Mouse (Mus musculus): ENCODE results near the gene Gm44511. TPM values are rescaled to one million over a fixed set of nuclear protein-coding genes. Genes with fewer than 3 reads are reported as not detected.
A peak's percentile ranks its signal among the peaks of the same experiment; 100 is the strongest.
"Not testable (repeated sequence)": the region's sequence is repeated elsewhere in the genome, so short reads cannot be mapped to it uniquely, and the experiment has no call there.

The Gm44511 gene
- polyA plus RNA-seq, 1 experiment from 2014 or later = not detected

DNA sequence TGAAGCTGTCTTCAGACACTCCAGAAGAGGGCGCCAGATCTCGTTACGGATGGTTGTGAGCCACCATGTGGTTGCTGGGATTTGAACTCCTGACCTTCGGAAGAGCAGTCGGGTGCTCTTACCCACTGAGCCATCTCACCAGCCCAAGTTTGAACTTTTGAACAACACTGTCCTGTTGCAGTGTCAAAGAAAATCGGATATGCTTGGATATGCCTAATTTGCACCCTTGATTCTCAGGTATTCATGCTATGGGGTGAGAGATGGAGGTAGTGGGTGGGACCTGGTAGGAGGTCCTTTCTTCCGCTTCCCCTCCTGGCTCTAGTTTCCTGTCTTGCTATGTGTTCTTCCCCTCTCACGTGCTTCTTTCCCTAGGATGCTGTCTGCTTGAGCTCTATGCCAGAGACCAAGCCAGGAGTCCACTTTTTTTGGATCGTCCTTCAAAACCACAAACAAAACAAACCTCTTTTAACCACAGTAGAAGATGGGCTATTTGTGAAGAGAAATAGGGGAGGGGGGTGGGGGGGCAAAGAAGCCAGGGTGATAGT, 20.0 kb upstream of the Gm44511 start:
- H3K9me3 ChIP-seq (replicated peaks) = no peaks in the 10 kb centered on the region

DNA sequence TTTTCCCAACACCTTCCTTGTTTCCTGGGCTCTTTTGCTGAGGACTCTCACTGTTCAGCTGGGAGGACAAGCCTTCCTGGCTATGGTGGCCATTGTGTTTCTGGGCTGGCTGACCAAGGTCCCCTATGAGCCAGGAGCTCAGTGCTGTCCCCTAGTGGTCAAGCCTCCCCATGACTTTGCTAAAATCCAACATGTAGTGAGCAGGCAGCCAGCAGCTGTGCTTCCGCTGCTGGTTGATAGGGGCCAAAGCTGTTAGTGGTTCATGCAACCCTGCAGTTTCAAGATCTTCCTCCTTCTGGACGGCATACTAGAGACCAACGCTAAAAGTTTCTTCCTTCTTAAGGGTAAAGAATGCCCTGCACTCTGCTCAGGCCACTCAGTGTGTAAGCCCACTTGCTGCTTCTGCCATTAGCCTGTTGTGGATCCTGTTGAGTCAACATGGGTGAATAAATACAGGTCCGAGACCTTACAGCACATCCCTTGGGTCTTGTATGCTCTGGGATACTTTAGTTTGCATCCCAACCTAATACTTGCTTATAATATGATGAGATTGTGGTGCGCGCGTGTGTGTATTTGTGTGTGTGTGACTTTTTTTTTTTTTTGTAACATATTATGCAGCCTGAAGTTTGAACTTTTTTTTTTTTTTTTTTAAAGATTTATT, 19.3 kb upstream of the Gm44511 start:
- WGBS = 41% methylated on average over 7 of the region's 7 CpGs
- no peaks in the 10 kb centered on the region for H3K36me3 ChIP-seq
- H3K9me3 ChIP-seq (replicated peaks) = no peaks in the 10 kb centered on the region
- peak; percentile 90 for DNase-seq (ENCODE audit: low spot score)
- H3K27me3 ChIP-seq (ENCODE audit: low read depth, poor library complexity, severe bottlenecking) = no peaks in the 10 kb centered on the region
- H3K27ac ChIP-seq = 0 out of 2 replicates have a peak overlapping the region, but pooled peaks have one; percentile 21
- H3K4me3 ChIP-seq = peak overlapping the region; percentile 30
- peaks cover 19% of the 10 kb centered on the region for H3K4me1 ChIP-seq

More for the DNA sequence above, 20.0 kb upstream of the Gm44511 start:
- no peak for DNase-seq (ENCODE audit: low spot score)
- Histone ChIP-seq H3K36me3 (no peaks in the 10 kb centered on the region), H3K4me3 (no peak overlapping the region), H3K4me1 (peaks cover 19% of the 10 kb centered on the region), H3K27me3 (ENCODE audit: low read depth, poor library complexity, severe bottlenecking) (no peaks in the 10 kb centered on the region), H3K27ac (no peak overlapping the region)
- WGBS = 68% methylated on average over 8 of the region's 9 CpGs

DNA sequence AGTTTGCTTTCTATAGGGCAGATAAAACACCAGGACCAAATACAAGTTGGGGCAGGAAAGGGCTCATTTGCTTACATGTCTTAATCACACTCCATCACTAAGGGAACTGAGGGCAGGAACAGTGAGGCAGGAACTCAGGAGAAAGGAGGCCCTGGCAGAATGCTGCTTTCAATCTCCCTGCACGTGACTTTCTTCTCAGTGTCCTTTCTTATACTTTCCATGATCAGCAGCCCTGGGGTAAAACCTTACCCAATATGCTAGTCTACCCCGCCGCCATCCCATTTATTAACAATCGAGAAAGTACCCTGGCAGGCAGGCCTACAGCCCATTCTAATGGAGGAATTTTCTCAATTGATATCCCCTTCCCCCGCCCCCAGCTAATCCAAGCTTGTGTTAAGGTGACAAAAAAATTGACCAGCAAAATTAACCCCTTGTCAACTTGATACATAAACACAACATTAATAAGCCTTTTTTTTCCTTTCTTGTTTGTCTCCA, 18.5 kb upstream of the Gm44511 start:
- DNase-seq (ENCODE audit: low spot score) = peak; percentile 30
- no peaks in the 10 kb centered on the region for H3K9me3 ChIP-seq (replicated peaks)

DNA sequence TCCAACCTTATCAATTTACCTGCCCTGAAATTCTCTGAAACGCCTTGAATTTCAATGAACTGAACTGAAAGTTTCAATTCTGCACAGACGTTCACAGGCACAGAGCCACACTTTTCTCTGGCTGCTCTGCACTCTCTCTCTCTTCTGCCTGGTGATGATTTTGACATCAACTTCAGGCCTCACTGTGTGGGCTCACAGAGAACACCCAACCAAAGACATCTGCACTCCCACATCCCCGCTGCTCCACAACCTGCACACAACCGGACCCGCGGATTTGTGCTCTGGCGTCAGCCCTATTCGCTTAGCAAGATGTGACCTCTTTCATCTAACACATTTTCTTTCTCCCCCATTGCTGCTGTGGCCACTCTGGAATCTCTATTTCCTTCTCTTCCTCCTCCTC, 18.0 kb upstream of the Gm44511 start:
- peak; percentile 33 for DNase-seq (ENCODE audit: low spot score)
- Histone ChIP-seq H3K27ac (no peak overlapping the region), H3K36me3 (no peaks in the 10 kb centered on the region), H3K4me3 (peak overlapping the region; percentile 90), H3K4me1 (peaks cover 19% of the 10 kb centered on the region), H3K9me3 (replicated peaks) (no peaks in the 10 kb centered on the region), H3K27me3 (ENCODE audit: low read depth, poor library complexity, severe bottlenecking) (no peaks in the 10 kb centered on the region)
- 39% methylated on average over 8 of the region's 8 CpGs for WGBS

More for the DNA sequence above, 18.5 kb upstream of the Gm44511 start:
- Histone ChIP-seq H3K4me1 (peaks cover 19% of the 10 kb centered on the region), H3K4me3 (peak overlapping the region; percentile 90; the same call in 1 of the 2 replicates), H3K36me3 (no peaks in the 10 kb centered on the region), H3K27me3 (ENCODE audit: low read depth, poor library complexity, severe bottlenecking) (no peaks in the 10 kb centered on the region), H3K27ac (no peak overlapping the region)
- WGBS = 89% methylated on average over 5 of the region's 5 CpGs

DNA sequence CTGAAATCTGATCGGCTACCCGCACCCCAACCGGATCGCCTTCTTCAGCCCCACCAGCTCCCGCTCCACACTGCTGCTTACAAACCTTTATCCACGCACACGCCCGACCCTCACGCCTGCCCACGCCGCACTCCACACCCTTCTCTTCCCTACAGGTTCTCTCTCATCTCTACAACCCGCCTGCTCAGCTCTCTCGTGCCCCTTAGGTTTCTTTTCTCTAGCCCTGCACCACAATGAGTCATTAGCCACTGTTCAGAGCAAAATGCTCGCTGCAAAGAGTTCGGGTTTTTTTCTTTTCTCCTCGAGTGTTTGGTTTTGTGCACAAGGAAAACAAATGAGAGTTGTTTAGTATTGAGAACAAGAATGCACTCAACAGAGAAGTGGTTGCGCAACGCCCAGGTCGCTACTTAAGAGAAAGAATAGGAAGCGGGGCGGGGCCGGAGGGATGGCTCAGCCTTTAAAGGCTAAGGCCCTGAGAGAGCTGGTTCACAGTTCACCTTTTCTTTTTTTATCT, 17.4 kb upstream of the Gm44511 start:
- peak; percentile 63 for DNase-seq (ENCODE audit: low spot score)
- Histone ChIP-seq H3K27me3 (ENCODE audit: low read depth, poor library complexity, severe bottlenecking) (no peaks in the 10 kb centered on the region), H3K4me3 (peak overlapping the region; percentile 90), H3K27ac (peak overlapping the region; percentile 84), H3K4me1 (peaks cover 19% of the 10 kb centered on the region), H3K36me3 (no peaks in the 10 kb centered on the region), H3K9me3 (replicated peaks) (no peaks in the 10 kb centered on the region)
- under 1% methylated on average over 22 of the region's 22 CpGs for WGBS

DNA sequence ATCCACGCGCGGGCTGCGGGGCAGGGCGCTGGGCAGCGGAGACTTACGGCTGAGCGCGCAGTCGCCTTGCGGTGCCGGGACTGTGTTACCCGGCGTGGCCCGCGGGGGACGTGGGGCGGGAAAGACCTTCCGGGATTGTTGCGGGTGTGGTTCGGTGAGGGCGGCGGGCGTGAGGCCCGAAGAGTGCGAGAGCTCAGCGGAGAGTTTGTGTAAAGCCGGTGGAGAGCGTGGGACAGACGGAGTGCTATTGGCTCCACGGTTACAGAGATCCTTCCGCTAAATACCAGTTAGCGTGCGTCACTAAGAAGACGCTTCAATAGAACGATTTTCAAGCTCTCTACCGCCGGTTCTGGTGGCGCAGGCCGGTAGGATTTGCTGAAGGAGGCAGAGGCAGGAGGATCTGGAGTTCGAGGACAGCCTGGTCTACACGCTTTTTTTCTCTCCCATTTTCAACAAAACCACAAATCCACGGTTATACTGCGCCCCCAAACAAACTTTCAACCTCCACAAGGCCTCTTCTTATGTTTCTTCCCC, 16.9 kb upstream of the Gm44511 start:
- WGBS = under 1% methylated on average over 44 of the region's 44 CpGs
- H3K9me3 ChIP-seq (replicated peaks) = no peaks in the 10 kb centered on the region
- H3K4me3 ChIP-seq = peak overlapping the region; percentile 90
- H3K27me3 ChIP-seq (ENCODE audit: low read depth, poor library complexity, severe bottlenecking) = no peaks in the 10 kb centered on the region
- H3K36me3 ChIP-seq = no peaks in the 10 kb centered on the region
- H3K4me1 ChIP-seq = peaks cover 19% of the 10 kb centered on the region
- H3K27ac ChIP-seq = peak overlapping the region; percentile 84
- peak; percentile 94 for DNase-seq (ENCODE audit: low spot score)

DNA sequence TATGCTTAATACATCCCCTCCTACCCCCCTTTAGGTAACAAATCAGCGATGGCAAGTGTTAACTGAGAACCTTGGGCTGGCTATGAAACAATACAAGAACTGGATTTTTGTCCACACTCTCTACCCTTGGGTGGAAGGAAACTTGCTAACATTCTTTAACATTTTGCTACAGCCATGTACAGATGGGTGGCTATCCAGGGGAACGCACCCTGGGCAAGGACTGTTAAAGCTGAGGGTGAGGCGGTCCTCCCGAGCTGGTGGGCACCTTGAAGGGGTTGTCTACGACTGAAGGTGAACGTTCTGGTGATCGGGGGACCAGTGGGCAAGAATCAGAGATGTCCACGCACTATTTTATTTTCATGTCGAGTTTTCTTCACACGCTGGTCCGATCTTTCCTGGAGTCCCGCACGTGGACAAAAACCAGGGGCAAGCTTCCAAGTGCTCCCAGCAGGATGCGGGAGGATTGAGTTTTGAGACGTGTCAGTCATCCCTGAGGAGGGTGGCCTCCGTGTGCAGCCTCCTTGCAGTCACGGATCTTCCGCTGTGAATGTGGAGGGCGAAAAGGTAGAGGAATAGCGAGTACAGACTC, 16.3 kb upstream of the Gm44511 start:
- WGBS = 2% methylated on average over 20 of the region's 20 CpGs
- no peaks in the 10 kb centered on the region for H3K9me3 ChIP-seq (replicated peaks)
- H3K36me3 ChIP-seq = no peaks in the 10 kb centered on the region
- peak overlapping the region; percentile 90 for H3K4me3 ChIP-seq
- no peak for DNase-seq (ENCODE audit: low spot score)
- peak overlapping the region; percentile 84 for H3K27ac ChIP-seq
- H3K4me1 ChIP-seq = peaks cover 19% of the 10 kb centered on the region
- H3K27me3 ChIP-seq (ENCODE audit: low read depth, poor library complexity, severe bottlenecking) = no peaks in the 10 kb centered on the region

DNA sequence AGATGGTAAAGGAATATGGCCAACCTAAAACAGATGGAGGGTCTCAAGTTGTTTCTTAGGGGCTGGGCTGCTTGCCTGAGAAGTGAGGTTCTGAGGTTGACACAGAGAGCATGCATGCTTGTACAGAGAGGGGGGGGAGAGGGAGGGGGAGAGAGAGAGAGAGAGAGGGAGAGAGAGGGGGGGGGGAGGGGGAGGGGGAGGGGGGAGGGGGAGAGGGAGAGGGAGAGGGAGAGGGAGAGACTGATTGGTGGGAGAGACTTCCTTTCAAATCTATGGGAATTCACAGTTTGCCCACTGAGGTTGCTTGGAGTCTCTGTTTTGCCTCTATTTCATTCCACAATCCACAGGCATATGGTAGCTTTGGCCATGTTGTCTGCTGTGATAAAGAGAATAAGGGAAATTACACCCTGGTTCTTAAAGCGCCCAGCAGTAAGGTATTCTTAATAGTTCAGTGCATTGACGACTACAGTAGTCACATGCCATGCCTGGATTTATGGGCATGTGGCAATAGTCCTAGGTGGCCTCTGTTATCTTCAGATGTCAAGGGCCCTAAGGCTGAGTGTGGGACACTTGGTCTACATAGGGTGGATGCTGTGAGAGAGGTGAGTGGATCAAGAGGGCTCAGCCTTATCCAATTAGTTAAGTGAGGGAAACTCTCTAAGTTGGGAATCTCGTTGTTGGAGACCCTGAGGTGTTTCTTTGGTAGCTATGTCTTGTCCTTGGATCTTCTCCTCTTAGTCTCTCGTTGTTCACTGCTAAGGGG, 15.4 kb upstream of the Gm44511 start:
- Histone ChIP-seq H3K4me3 (peak overlapping the region; percentile 90), H3K27me3 (ENCODE audit: low read depth, poor library complexity, severe bottlenecking) (no peaks in the 10 kb centered on the region), H3K9me3 (replicated peaks) (no peaks in the 10 kb centered on the region), H3K27ac (no peak overlapping the region), H3K36me3 (no peaks in the 10 kb centered on the region), H3K4me1 (peaks cover 23% of the 10 kb centered on the region)
- DNase-seq (ENCODE audit: low spot score) = no peak
- 39% methylated on average over 4 of the region's 4 CpGs for WGBS

DNA sequence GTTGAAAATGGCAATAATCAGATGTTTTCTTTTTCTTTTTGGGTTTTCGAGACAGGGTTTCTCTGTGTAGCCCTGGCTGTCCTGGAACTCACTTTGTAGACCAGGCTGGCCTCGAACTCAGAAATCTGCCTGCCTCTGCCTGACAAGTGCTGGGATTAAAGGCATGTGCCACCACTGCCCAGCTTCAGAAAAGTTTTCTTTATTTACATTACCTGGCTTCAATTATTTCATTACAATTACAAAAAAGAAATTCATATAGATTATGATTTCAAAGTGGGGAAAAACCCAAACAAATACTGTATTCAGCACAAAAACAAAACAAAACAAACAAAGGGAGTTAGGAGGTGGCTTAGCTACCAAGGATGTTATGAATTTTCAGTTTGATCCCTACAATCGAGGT, 14.6 kb upstream of the Gm44511 start:
- H3K4me1 ChIP-seq = peaks cover 23% of the 10 kb centered on the region
- H3K9me3 ChIP-seq (replicated peaks); H3K36me3 ChIP-seq; H3K27ac ChIP-seq; H3K4me3 ChIP-seq; H3K27me3 ChIP-seq (ENCODE audit: low read depth, poor library complexity, severe bottlenecking); DNase-seq (ENCODE audit: low spot score): not testable (repeated sequence)
- 88% methylated on average over 3 of the region's 3 CpGs for WGBS

DNA sequence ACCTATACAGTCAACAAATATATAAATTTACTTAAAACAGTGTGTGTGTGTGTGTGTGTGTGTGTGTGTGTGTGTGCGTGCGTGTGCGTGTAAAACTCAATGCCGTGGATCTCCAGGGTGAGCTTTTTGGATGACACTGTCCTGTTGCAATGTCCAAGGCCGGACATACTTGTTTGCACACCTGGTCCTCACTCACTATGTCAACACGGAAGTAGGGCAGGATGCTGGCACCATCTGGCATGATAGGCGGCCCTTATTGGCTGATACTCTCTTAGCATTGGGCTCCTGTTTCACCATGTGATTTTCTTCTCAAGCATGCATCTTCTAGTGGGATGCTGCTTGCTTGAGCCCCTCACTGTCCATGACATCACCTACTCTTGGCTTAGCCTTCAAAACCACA, 13.8 kb upstream of the Gm44511 start:
- Histone ChIP-seq H3K9me3 (replicated peaks) (no peaks in the 10 kb centered on the region), H3K36me3 (no peaks in the 10 kb centered on the region), H3K27me3 (ENCODE audit: low read depth, poor library complexity, severe bottlenecking) (no peaks in the 10 kb centered on the region), H3K27ac (no peak overlapping the region), H3K4me3 (peak overlapping the region; percentile 69), H3K4me1 (peaks cover 20% of the 10 kb centered on the region)
- WGBS = 76% methylated on average over 7 of the region's 7 CpGs
- DNase-seq (ENCODE audit: low spot score) = no peak

DNA sequence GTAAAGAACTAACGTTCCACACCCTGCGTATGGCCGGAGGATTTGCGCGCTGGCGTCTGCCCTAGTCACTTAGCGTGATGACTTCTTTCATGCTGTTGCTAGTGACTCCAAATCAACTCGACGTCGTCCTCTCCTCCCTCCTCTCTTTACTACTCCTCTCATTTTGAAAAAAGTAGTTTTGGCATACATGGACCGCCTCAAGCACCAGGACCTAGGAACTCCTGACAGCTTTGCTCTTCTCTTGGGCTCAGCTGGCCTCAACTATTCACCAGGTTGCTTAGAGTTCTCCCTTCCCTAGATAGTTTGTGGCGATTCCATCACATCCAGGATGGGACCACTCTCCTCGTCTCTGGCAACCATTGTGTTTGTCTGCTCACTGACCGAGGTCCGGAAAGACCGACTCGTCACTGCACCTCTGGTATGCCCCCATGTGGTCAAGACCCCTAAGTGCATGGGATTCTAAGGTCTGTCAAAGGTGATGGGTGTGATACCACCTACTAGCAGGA, 13.2 kb upstream of the Gm44511 start:
- H3K27ac ChIP-seq = peak overlapping the region; percentile 91
- no peaks in the 10 kb centered on the region for H3K36me3 ChIP-seq
- 0% methylated on average over 17 of the region's 17 CpGs for WGBS
- peak; percentile 83 for DNase-seq (ENCODE audit: low spot score)
- no peaks in the 10 kb centered on the region for H3K27me3 ChIP-seq (ENCODE audit: low read depth, poor library complexity, severe bottlenecking)
- no peaks in the 10 kb centered on the region for H3K9me3 ChIP-seq (replicated peaks)
- peaks cover 16% of the 10 kb centered on the region for H3K4me1 ChIP-seq
- H3K4me3 ChIP-seq = peak overlapping the region; percentile 69

Data from limb, embryonic 10.5 days (tissue).